Mouse (Mus musculus) kidney, adult 2 months (tissue): ENCODE measurements at regions not wholly inside any gene's neighbourhood (a gene's known extent, or its start where the extent isn't known, plus 50 kb on each side); places are given as distances from the start of the nearest gene placed in this dataset.

ENCODE experiments used
- DNase-seq: peaks from one replicate; pipeline ENCODE4 v3.0.0; 2021
- H3K27ac ChIP-seq: fragments of 200-500 bp; 2 replicates; pipeline ENCODE4 v1.5.1; 2012; ENCODE audit warnings: low read depth, low read length, control low read depth, inconsistent platforms; ENCODE audit not compliant: insufficient read depth
- H3K27me3 ChIP-seq: fragments of 200-500 bp; replicated peaks from 2 replicates; pipeline ENCODE4 v1.6.1; 2012; ENCODE audit warnings: mild to moderate bottlenecking, moderate library complexity, low read length, inconsistent platforms; ENCODE audit not compliant: control insufficient read depth, insufficient read depth
- H3K36me3 ChIP-seq: fragments of 200-500 bp; 2 replicates; pipeline ENCODE4 v1.6.1; 2012; ENCODE audit warnings: mild to moderate bottlenecking, moderate library complexity, low read length, inconsistent platforms; ENCODE audit not compliant: control insufficient read depth, insufficient read depth
- H3K4me1 ChIP-seq: fragments of 200-500 bp; 2 replicates; pipeline ENCODE4 v1.6.1; 2011; ENCODE audit warnings: low read length; ENCODE audit not compliant: control insufficient read depth, insufficient read depth
- H3K4me3 ChIP-seq: fragments of 200-500 bp; 2 replicates; pipeline ENCODE4 v1.5.1; 2011; ENCODE audit warnings: mild to moderate bottlenecking, low read depth, low read length, control low read depth; ENCODE audit not compliant: insufficient read depth
- CTCF ChIP-seq: fragments of 200-500 bp; conservative IDR thresholded peaks from 2 replicates; pipeline ENCODE4 v1.5.1; 2011; ENCODE audit warnings: low read depth, mild to moderate bottlenecking, control low read depth, low read length, moderate library complexity, mixed read lengths; ENCODE audit not compliant: insufficient read depth, insufficient read length
- POLR2A ChIP-seq: fragments of 200-500 bp; IDR thresholded peaks from one replicate; pipeline ENCODE4 v1.6.1; 2011; ENCODE audit warnings: low read depth, low read length, control low read depth
- WGBS: fragments of 180-500 bp; shearing (Covaris S2); methylation state at CpG from one replicate; pipeline ENCODE4 v1.1.7; 2018; 5-methylcytosine and 5-hydroxymethylcytosine counted together

DNA sequence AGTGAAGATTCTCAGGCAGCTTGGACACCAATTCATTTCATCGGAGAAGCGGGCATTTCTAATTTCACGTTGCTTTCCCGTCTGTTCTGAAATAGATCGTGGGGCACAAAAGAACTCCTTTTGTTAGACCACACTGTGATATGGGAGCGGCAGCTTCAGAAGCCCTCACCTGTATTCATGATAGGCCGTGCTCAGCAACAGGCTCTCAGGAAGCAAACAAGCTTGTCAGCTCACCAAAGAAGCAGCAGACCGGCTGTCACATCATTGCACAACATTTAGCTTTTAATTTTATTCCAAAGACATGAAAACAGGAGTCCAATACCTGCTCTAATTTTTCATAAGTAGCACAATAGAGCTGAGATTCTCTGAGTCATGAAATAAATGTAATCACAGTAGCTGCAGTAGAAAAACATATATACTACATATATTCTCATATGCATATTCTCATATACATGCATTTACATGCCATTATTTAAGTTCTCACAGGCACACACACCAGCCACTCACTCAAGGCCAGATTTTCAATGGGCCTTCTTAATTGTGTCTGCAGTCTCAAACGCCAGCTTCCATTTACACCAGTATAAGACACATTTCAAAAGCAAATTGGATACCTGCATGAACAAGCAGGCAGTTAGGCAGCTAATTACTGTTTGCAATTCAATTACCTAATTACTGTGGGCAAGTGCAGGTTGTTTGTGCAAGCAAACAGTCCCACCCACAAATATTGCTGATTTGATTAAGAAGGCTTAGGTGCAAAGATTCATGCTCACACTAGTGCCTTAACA, 698.9 kb downstream of the Diaph3 start:
- Histone ChIP-seq H3K27me3 (no peaks in the 10 kb centered on the region), H3K36me3 (no peaks in the 10 kb centered on the region), H3K4me1 (no peaks in the 10 kb centered on the region), H3K4me3 (no peak overlapping the region), H3K27ac (no peak overlapping the region)
- TF ChIP-seq POLR2A (no peak), CTCF (no peak)
- DNase-seq: no peak
- WGBS: 92% methylated on average over 9 of the region's 9 CpGs

DNA sequence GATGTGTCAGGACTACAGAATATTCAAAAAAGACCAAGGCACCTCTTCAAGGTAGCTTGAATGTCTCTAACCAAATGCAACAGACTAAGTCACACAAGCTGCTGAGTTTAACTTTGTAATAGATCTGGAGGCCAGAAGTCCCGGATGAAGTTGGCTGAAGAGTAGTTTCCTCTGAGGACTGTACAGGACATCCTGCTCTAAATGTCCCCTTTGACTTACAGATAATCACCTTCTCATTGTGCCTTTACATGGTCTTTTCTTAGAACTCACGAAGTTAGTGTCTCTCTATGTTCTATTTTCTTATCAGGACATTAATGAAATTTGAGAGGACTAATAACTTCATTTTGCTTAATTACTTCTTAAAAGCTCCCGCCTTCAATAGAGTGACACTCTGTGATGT, 703.7 kb downstream of the Diaph3 start:
- Histone ChIP-seq H3K4me1 (no peaks in the 10 kb centered on the region), H3K4me3 (no peak overlapping the region), H3K27me3 (no peaks in the 10 kb centered on the region; the same call in 1 of the 2 replicates), H3K36me3 (no peaks in the 10 kb centered on the region), H3K27ac (no peak overlapping the region)
- TF ChIP-seq CTCF (no peak), POLR2A (no peak)
- WGBS: 74% methylated on average over 3 of the region's 3 CpGs
- no peak for DNase-seq

DNA sequence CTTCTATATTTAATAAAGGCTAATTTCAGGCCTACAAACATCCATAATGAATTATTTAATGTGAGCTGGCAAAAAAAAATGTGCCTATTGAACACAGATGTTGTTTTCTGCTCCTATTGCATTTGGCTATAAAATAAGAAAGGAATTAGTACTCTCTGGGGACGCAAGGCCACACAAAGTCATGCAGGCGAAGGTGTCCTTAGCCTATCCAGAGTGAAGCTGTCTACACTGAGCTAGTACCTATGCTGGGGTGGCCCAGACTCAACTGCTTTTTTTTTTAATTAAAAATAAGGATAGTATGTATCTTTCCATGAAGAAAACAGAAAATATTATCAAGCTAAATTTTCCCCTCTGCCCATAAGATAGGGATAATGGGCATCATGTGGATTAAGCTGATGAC, 705.7 kb downstream of the Diaph3 start:
- WGBS: 90% methylated on average over 2 of the region's 2 CpGs
- H3K27me3 ChIP-seq: no peaks in the 10 kb centered on the region; the same call in 1 of the 2 replicates
- H3K4me1 ChIP-seq: no peaks in the 10 kb centered on the region
- DNase-seq: no peak
- no peak overlapping the region for H3K27ac ChIP-seq
- H3K4me3 ChIP-seq: no peak overlapping the region
- TF ChIP-seq CTCF: no peak
- TF ChIP-seq POLR2A: no peak
- H3K36me3 ChIP-seq: no peaks in the 10 kb centered on the region

DNA sequence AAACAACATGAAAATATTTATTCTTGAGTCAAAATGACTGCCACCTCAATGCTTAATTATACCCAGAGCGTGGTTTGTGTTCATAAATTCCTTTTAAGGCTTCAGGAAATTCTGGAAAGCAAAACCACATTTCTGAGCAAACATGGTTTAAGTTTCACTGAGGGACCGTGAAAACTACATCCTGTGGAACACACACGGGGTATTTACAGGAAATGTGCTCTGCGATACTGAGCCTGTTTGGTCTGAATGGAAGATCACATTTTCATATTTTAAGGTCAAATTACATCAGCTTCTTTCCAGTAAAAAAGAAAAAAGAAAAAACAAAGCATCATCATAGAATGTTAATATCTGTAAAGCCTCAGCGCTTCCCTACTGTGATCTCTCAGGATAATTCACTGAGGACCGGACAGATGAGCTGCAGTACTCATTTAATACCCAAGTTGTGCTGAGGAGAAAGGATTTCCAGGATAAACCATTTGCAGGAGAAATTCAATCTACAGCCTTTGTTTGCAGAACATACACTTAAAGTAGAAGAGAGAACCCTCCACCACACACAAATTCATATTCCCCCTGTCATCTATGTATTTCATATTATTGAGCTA, 709.7 kb downstream of the Diaph3 start:
- peak; percentile 19 for DNase-seq
- no peak overlapping the region for H3K4me3 ChIP-seq
- no peak overlapping the region for H3K27ac ChIP-seq
- no peaks in the 10 kb centered on the region; the same call in 1 of the 2 replicates for H3K27me3 ChIP-seq
- H3K36me3 ChIP-seq: no peaks in the 10 kb centered on the region
- 33% methylated on average over 6 of the region's 6 CpGs for WGBS
- H3K4me1 ChIP-seq: no peaks in the 10 kb centered on the region
- no peak for TF ChIP-seq POLR2A
- TF ChIP-seq CTCF: no peak

DNA sequence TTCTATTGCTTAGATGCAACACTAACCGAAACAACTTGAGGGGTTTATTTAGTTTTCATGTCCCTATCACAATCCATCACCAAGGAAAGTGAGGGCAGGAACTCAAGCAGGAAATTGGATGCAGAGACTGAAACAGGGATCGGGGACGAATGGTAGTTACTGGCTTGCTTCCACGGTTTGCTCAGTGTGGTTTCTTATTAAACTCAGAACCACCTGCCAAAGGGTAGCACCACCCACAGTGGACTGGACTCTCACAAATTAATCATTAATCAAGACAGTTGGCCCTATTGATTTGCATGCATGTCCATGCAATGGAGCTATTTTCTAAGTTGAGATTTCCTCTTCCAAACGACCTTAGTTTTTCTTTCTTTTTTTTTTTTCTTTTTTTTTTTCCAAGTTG, 719.2 kb downstream of the Diaph3 start:
- Histone ChIP-seq H3K27me3 (no peaks in the 10 kb centered on the region), H3K4me3 (no peak overlapping the region), H3K36me3 (no peaks in the 10 kb centered on the region), H3K4me1 (peaks cover 3% of the 10 kb centered on the region; the same call in 1 of the 2 replicates), H3K27ac (peak overlapping the region; percentile 52; the same call in 1 of the 2 replicates)
- TF ChIP-seq CTCF (no peak), POLR2A (no peak)
- DNase-seq: peak; percentile 91
- 33% methylated on average over 5 of the region's 5 CpGs for WGBS

DNA sequence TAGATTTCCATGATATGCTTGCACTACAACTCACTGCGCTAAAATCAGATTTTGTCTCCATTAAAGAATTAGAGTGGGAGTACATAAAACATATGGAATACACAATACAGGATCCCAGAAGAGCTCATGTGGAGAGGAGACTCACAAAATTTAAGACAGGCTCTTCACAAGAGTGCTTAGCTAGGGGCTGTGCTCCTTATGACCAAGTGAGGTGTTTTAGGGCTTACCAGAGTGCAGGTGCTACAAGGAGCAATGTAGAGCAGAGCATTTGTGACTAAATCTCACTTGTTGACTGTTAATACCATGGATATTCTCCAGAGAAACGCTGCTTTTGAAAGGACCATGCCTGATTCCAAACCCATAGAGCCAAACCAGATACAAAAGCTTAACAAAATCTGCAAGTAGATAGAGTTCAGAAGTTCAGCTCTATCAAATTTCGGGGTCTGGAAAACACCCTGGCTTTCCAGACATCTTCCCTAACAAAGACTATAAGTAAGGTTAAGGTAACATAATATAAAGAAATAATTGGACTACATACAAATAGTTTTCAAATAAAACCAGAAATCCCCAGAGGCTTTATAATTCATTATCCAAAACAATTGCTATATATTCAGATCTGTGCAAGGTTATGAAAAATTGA, 721.0 kb downstream of the Diaph3 start:
- Histone ChIP-seq H3K4me1 (peaks cover 3% of the 10 kb centered on the region; the same call in 1 of the 2 replicates), H3K27me3 (no peaks in the 10 kb centered on the region), H3K36me3 (no peaks in the 10 kb centered on the region), H3K27ac (no peak overlapping the region), H3K4me3 (no peak overlapping the region)
- WGBS: 87% methylated on average over 3 of the region's 3 CpGs
- no peak for DNase-seq
- TF ChIP-seq POLR2A (no peak), CTCF (no peak)

DNA sequence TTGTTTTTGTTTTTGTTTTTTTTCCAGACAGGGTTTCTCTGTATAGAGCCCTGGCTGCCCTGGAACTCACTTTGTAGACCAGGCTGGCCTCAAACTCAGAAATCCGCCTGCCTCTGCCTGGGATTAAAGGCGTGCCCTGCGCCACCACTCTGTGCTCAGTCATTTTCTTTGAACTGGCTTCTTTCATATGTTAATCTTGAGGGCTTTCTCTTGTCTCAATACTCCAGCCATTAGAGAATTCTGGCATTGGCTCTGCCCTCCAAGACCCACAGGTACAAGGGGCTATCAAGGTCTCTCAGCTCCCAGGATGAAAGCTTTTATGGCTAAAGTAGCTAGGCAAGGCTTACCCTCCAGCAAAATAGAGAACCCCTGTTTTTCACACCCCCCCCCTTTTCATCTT, 744.2 kb downstream of the Diaph3 start:
- H3K27ac ChIP-seq: no peak overlapping the region
- H3K4me3 ChIP-seq: no peak overlapping the region
- WGBS: 96% methylated on average over 3 of the region's 3 CpGs
- no peak for DNase-seq
- 0 out of 2 replicates have a peak, but pooled peaks cover 3% of the 10 kb centered on the region for H3K4me1 ChIP-seq
- H3K27me3 ChIP-seq: no peaks in the 10 kb centered on the region; the same call in 1 of the 2 replicates
- TF ChIP-seq CTCF (no peak), POLR2A (no peak)
- H3K36me3 ChIP-seq: no peaks in the 10 kb centered on the region
